Mouse (Mus musculus) heart, postnatal 0 days (tissue): ENCODE results near the gene 5430419D17Rik.

Experiments used
- CTCF ChIP-seq: IDR thresholded peaks from 2 replicates; pipeline ENCODE4 v1.5.1; 2016; ENCODE audit warnings: antibody characterized with exemption, control low read depth, low read depth
- EP300 ChIP-seq: IDR thresholded peaks from 2 replicates; pipeline ENCODE4 v1.6.1; 2016; ENCODE audit warnings: antibody characterized with exemption, low read depth

GRCm38 (mm10) chr7:131150179-131150578 lies 24.0 kb upstream of the 5430419D17Rik start:
- TF ChIP-seq CTCF (no peak), EP300 (no peak)
